Mouse (Mus musculus) small intestine, adult 2 months (tissue): ENCODE measurements around the gene Rbbp6.

Experiments
- CTCF ChIP-seq: fragments of 200-500 bp; IDR thresholded peaks from 2 replicates; pipeline ENCODE4 v1.5.1; 2012; ENCODE audit warnings: low read depth, mild to moderate bottlenecking, control low read depth, inconsistent platforms, low read length, moderate library complexity, mixed read lengths; ENCODE audit not compliant: insufficient replicate concordance, insufficient read length; ENCODE audit errors: extremely low read depth
- POLR2A ChIP-seq: fragments of 200-500 bp; IDR thresholded peaks from 2 replicates; pipeline ENCODE4 v1.6.1; 2012; ENCODE audit warnings: low read depth, mild to moderate bottlenecking, control low read depth, inconsistent platforms, low read length, moderate library complexity

- TF ChIP-seq CTCF (no peak), POLR2A (no peak)
Observed at GRCm38 (mm10) chr7:122939181-122939580, 26.3 kb upstream of the Rbbp6 start.
